Mouse (Mus musculus): ENCODE data around the gene Slc11a2. TPM values are rescaled to one million over a fixed set of nuclear protein-coding genes. Genes with fewer than 3 reads are reported as not detected.

The Slc11a2 gene
- total RNA-seq, 1 experiment from 2014 or later: 16.0 TPM

DNA sequence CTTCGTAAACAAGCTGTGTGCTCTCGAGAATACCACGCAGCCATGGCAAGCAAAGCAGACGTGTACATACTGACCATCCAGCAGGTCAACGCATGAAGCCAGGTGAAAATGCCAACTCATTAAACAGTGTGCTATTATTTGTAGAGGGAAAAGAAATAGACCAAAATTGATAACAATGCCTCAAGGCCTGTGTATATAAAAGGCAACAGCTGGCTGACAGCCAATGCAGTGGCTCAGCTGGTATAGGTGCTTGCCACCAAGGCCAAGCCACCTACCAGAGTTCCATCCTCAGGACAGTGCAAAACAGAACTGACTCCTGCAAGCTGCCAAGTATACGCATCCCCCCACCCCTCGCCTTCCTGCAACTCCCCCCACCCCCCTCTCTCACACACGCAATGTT is 9.2 kb downstream of the Slc11a2 start:
- no peak for ATAC-seq (replicated peaks in 1 of 2; ENCODE audit: insufficient read depth in 1 of 2, low FRiP score in 2 of 2, low TSS enrichment in 1 of 2, low read depth in 1 of 2, poor library complexity in 2 of 2, severe bottlenecking in 2 of 2)

DNA sequence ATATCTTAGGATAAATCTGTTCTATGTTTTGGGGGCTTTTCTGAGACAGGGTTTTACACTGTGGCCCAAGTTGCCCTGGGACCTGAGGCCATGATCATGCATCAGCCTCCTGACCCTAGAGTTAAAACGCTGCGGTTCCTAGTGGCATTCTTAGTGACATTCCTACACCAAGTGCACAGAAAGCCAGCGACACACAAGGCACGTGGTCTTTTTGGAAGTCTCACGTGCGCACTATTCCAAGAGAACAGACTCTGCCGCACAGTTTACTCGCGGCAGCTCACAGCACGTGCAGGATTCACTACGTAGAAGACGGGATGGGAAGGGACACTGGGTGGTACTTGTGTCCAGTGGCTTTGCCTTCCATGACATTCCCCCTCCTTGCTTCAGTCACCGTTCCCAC is 9.9 kb downstream of the Slc11a2 start:
- no peak for ATAC-seq (replicated peaks in 1 of 2; ENCODE audit: insufficient read depth in 1 of 2, low FRiP score in 2 of 2, low TSS enrichment in 1 of 2, low read depth in 1 of 2, poor library complexity in 2 of 2, severe bottlenecking in 2 of 2)

DNA sequence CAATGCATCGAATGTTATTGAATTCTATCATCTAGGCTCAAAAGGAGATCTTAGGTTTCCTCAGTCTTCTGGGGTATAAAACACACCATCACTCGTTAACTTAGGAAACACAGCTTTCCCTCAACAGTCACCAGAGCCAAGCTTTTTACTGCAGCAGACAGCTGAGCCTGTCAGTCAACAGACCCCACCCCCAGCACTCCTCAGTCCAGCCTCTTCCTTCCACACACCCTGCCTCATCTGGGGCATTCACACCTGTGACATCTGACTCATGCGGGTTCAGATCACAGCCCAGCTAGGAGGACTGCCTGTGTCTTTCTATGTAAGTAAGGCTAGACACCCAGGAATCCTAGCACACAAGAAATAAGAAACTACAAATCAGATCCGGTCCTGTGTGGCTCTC is 10.9 kb downstream of the Slc11a2 start:
- no peak for ATAC-seq (replicated peaks in 1 of 2; ENCODE audit: insufficient read depth in 1 of 2, low FRiP score in 2 of 2, low TSS enrichment in 1 of 2, low read depth in 1 of 2, poor library complexity in 2 of 2, severe bottlenecking in 2 of 2)

DNA sequence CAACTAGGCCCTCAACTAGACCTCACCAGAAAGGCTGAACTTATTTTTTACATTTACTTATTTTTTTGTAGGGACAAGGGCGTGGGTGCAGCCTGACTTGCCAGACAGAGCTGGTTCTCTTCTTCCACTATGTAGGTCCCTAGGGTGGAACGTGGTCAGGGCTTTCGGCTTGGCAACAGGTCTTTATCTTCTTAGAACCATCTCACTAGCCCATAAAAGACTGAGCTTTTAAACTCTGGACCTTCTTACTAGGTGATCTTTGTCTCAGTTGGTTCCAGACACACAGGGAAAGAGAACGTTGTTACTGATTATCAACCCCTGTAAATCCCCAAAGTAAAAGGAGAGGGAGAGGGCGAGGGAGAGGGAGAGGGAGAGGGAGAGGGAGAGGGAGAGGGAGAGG is 11.6 kb downstream of the Slc11a2 start:
- no peak for ATAC-seq (replicated peaks in 1 of 2; ENCODE audit: insufficient read depth in 1 of 2, low FRiP score in 2 of 2, low TSS enrichment in 1 of 2, low read depth in 1 of 2, poor library complexity in 2 of 2, severe bottlenecking in 2 of 2)

DNA sequence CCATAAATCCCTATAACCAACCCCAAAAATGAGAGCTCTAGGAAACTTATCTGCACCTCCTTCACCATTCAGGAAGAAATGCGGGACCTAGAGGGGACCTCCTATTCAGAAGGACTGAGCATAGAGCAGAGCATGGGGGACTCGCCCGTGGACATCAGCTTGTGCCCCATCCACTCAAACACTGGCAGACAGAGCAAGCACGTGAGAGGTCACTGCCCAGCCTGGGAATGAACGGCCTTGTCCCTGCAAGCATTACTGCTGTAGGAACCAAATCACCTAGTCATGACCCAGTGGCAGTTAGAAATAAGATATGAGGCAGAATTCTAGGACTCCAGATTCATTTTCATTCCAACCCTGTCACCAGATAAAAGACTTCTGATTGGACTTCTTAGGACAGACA is 13.1 kb downstream of the Slc11a2 start:
- ATAC-seq (replicated peaks in 1 of 2; ENCODE audit: insufficient read depth in 1 of 2, low FRiP score in 2 of 2, low TSS enrichment in 1 of 2, low read depth in 1 of 2, poor library complexity in 2 of 2, severe bottlenecking in 2 of 2): no peak

DNA sequence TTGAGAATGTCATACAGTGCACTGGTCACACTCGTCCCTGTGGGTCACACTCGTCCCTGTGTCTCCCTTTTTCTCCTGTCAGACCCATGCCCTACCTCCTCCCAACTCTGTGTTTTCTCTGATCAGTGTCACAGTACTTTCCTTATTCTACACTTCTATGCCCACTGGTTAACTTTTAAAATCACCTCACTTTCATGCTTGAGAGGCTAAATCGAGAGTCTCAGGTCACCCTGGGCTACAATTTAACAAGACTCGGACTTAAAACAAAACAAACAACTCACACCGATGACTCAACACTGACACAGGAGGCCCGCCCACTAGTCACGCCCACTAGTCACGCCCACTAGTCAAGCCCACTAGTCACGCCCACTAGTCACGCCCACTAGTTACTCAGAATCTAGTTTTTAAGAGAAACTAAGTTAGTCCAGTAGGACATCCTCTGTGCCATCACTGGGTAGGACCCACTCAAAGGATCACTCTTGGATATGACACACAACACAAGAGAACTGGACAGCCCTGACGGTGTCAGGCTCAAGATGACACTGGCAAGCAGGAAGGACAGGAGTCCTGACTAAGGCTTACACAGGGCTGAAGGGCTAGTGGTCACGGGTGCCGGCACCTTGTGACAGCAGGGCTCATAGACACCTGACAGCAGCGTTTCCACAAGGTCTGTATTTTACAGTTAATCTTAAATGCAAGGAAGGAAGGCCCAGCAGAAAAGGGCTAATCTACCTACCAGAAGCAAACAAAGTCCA is 13.8 kb downstream of the Slc11a2 start:
- ATAC-seq (replicated peaks in 1 of 2; ENCODE audit: insufficient read depth in 1 of 2, low FRiP score in 2 of 2, low TSS enrichment in 1 of 2, low read depth in 1 of 2, poor library complexity in 2 of 2, severe bottlenecking in 2 of 2): peak; percentile 29 to 57; a peak in 1 of 4 replicates

DNA sequence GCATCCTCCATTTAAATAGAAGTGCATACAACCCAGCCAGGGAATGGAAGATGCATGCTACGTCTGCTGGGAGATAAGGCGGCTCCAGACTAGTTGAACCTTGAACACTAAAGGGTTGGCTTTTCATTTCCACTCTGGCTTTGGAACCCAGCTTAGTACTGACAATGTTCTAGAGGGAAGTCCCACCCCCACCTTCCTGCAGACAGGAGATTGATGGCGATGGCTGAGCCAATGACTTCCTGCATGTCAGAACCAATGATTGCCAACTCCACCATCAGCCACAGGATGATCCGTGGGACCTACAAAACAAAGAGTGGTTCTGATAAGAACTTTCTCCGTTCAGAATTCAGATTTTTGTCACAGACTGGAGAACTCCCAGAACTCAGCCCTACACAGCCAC is 18.8 kb downstream of the Slc11a2 start:
- no peak; a peak in 1 of 4 replicates for ATAC-seq (replicated peaks in 1 of 2; ENCODE audit: insufficient read depth in 1 of 2, low FRiP score in 2 of 2, low TSS enrichment in 1 of 2, low read depth in 1 of 2, poor library complexity in 2 of 2, severe bottlenecking in 2 of 2)

DNA sequence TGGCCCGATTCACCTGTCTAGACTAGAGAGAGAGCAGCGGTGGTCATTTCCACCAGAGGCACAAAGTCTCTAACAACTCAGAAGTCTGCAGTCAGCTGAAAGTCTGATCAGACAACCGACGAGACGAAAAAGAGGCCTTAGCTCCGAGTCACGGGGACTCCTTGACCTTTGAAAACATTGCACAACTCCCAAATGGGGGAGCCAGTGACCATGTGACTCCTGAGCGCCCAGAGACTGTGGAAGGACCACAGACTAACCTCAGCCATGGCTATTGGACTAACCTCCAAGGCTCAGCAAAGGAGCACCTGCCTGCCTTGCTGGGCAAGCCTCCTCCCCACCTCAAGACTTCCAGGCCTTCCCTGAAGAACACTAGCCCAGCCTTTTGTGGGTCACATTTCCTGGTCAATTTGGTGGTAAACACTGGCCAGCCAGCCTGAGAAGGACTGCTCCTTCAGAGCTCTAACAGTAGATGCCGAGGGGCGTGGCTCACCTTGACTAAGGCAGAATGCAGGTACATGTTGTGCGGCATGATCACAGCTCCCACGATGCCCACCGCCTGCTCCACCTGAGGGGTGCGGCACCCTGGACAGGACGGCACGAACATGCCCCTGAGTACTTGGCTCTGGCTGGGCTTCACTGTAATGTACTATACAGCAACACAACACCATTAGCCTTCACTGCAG is 21.4 kb downstream of the Slc11a2 start:
- ATAC-seq (replicated peaks in 1 of 2; ENCODE audit: insufficient read depth in 1 of 2, low FRiP score in 2 of 2, low TSS enrichment in 1 of 2, low read depth in 1 of 2, poor library complexity in 2 of 2, severe bottlenecking in 2 of 2): no peak

DNA sequence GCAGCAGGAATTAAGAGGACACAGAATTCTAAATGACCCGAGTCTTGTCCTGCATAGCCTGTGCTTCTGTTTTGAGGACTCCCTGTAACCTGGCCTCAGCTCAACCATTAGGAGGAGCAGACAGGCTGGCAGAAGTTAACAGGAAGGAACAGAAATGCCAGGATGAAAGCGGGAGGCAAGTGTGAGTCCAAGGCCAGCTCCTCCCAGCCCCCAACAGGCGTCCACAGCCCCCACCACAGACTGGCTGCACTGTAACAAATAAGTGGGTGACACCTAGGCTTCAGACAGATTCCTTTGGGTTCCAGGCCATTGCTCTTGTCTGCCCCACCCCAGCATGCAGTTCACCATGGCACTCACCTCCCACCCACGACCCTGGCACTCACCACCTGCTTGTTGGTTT is 22.1 kb downstream of the Slc11a2 start:
- ATAC-seq (replicated peaks in 1 of 2; ENCODE audit: insufficient read depth in 1 of 2, low FRiP score in 2 of 2, low TSS enrichment in 1 of 2, low read depth in 1 of 2, poor library complexity in 2 of 2, severe bottlenecking in 2 of 2): no peak

DNA sequence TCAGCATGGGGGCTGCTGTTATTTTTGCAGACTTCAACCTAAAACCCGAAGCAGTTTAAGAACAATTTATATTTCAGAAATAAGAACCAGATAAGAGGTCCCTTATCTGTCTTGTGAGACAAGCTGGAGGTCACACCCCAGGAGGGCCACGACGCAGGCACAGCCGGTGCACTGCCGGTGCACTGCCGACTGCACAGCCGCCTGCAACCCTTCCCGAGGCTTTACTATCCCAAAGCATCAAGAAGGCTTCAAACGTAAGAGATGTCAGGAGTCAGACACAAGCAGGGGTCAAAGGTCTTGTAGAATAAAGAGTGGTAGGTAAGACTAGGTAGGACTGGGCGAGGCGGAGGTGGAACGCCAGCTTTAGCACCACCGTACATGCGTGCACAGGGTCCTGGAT is 22.5 kb downstream of the Slc11a2 start:
- no peak for ATAC-seq (replicated peaks in 1 of 2; ENCODE audit: insufficient read depth in 1 of 2, low FRiP score in 2 of 2, low TSS enrichment in 1 of 2, low read depth in 1 of 2, poor library complexity in 2 of 2, severe bottlenecking in 2 of 2)

DNA sequence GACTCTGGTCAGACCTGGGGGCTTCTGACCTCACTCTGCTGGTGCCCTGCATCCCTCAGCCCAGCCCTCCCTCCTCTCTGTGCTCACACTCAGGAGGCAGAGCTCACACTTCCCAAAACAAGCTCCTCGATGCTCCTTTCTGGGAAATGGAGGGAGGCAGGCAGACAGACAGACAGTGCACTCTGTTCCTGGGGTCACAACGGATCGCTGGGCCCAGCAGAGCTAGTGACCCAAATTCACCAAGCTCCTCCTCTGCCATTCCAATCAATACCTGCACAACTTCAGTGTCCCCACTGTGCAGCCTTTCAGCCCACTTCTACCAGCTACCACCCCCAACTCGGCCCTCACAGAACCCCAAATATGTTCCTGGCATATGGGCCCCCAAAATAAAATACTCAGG is 23.1 kb downstream of the Slc11a2 start:
- no peak for ATAC-seq (replicated peaks in 1 of 2; ENCODE audit: insufficient read depth in 1 of 2, low FRiP score in 2 of 2, low TSS enrichment in 1 of 2, low read depth in 1 of 2, poor library complexity in 2 of 2, severe bottlenecking in 2 of 2)

DNA sequence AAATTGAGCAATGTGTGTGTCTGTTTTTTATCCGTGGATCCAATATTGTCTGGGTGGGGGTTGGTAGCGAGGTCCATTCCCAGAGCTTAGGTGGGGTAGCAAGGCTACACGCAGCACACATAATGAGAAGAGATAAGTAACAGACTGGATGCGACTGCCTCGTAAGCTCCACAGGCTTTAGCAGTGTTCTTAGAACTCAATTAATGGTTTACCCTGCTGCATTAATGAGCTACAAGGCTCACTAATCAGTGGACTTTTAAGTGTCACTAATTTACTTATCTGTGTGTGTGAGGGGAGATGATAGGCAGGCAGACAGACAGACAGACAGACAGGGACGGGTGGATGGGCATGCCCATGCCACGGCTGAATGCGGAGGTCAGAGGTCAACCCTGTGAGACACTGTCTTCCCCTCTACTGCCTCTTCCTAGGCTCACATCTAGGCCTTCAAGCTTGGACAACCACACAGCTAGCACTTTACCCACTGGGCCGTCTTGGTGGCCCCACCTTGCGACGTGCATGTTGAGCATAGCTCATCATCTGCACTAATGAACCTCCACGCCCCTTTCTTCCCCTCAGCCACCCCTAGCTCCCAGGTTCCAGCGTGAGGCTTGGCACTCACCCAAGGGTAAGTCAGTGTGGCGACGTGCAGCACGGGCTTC is 24.2 kb downstream of the Slc11a2 start:
- no peak for ATAC-seq (replicated peaks in 1 of 2; ENCODE audit: insufficient read depth in 1 of 2, low FRiP score in 2 of 2, low TSS enrichment in 1 of 2, low read depth in 1 of 2, poor library complexity in 2 of 2, severe bottlenecking in 2 of 2)

DNA sequence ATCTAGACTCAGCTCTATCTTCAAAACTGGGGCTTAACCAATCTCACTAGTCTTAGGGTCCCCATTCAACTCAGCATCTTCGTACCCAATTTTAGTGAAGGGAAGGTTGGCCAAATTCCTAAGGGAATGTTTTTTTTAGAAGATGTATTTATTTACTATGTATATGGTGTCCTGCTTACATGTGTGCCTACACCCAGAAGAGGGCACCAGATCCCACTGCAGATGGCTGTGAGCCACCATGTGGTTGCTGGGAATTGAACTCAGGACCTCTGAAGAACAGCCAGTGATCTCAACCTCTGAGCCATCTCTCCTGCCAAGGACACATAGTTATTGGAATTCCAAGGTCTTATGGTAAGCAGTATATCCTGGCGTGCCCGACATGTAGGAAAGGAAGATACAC is 29.3 kb downstream of the Slc11a2 start:
- no peak for ATAC-seq (replicated peaks in 1 of 2; ENCODE audit: insufficient read depth in 1 of 2, low FRiP score in 2 of 2, low TSS enrichment in 1 of 2, low read depth in 1 of 2, poor library complexity in 2 of 2, severe bottlenecking in 2 of 2)

DNA sequence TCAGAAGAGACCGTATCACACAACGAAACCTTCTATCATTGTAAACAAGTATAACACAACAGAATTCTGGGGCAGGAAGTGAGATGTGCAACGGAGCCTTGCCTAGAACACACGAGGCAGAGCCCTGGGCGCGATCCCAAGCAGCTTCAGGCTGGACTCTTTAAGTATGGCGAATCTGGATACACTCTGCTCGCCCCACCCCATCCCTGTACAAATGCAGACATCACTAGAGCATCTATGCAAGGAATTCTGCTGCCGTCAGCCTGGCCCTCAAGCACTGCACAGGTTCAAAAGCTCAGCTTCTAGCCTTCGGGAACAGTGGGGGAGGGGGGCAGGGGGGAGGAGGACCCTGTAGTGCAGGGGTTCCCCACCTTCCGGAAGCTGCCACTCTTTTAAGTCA is 31.9 kb downstream of the Slc11a2 start:
- no peak for ATAC-seq (replicated peaks in 1 of 2; ENCODE audit: insufficient read depth in 1 of 2, low FRiP score in 2 of 2, low TSS enrichment in 1 of 2, low read depth in 1 of 2, poor library complexity in 2 of 2, severe bottlenecking in 2 of 2)

DNA sequence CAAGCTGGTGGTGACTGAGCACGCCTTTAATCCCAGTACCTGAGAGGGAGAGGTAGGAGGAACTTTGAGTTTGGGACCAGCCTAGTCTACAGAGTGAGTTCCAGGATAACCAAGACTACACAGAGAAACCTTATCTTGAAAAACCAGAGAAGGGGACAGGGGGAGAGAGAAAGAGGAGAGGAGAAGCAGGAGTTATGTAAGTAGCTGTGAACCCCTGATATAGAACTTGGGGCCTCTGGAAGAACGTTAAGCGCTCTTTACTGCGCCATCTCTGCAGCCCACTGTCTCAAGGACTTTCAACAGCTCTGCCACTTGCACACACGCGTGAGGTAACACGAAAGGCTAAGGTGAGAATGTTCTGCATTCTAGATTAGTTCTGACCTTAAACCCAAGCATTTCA is 33.3 kb downstream of the Slc11a2 start:
- ATAC-seq (replicated peaks in 1 of 2; ENCODE audit: insufficient read depth in 1 of 2, low FRiP score in 2 of 2, low TSS enrichment in 1 of 2, low read depth in 1 of 2, poor library complexity in 2 of 2, severe bottlenecking in 2 of 2): no peak

DNA sequence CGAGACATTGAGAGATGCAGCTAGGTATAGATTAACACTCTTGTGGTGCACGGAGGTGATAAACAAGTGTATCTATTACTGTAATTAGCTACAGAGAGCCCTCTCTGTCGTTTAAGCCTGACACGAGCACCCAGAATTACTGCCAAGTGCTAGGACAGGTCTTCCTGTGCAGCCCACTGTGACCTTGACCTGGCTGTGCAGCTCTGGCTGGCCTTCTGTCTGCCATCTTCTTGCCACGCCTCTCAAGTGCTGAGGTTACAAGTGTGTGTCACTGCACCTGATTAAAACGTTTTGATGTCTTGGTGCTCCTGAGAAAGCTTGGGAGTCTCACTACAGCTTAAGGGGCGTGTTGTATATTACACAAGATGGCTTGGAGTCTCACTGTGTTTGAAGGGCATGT is 33.8 kb downstream of the Slc11a2 start:
- ATAC-seq (replicated peaks in 1 of 2; ENCODE audit: insufficient read depth in 1 of 2, low FRiP score in 2 of 2, low TSS enrichment in 1 of 2, low read depth in 1 of 2, poor library complexity in 2 of 2, severe bottlenecking in 2 of 2): no peak

DNA sequence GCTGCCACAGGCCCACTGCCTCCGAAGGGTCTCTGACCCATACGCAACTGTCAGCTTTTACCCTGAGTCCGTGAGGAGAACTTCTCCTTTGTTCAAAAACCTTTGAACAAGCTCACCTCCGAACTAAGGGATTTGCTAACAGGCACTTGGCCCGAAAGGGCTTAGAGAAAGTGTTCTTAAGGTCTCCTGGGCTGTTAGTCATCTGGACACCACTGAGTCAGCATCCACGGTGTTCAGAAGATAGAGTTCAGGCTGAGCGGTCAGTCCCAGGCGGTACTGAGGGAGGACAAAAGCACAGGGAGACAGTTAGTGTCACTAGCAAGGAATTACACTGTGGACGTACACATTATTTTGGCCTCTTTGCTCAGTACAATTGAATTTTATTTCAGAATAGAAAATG is 36.0 kb downstream of the Slc11a2 start:
- 0 out of 4 replicates have a peak, but pooled peaks of 1 of the 2 experiments have one; percentile 6 for ATAC-seq (replicated peaks in 1 of 2; ENCODE audit: insufficient read depth in 1 of 2, low FRiP score in 2 of 2, low TSS enrichment in 1 of 2, low read depth in 1 of 2, poor library complexity in 2 of 2, severe bottlenecking in 2 of 2)

DNA sequence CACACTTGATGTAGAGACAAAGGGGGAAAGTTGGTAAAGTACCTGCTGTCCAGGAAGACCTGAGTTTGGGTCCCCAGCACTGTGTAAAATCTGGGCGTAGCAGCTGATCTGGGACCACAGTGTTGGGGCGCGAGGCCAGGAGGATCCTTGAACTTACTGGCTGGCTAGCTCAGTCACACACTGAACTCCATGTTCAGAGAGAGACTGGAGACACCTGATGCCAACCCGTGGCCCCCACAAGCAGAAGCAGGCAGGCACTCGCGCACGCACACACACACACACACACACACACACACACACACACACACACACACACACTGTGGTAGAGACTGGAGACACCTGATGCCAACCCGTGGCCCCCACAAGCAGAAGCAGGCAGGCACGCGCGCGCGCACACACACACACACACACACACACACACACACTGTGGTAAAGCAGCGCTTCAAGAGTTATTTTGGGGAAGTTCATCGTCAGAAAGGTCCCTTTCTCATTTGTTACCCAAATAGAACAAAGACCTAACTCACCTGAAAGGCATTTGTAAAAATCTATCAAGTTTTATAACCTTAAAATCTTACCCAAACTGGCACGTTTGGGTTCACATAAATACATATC is 36.5 kb downstream of the Slc11a2 start:
- peak; percentile 51 to 68 for ATAC-seq (replicated peaks in 1 of 2; ENCODE audit: insufficient read depth in 1 of 2, low FRiP score in 2 of 2, low TSS enrichment in 1 of 2, low read depth in 1 of 2, poor library complexity in 2 of 2, severe bottlenecking in 2 of 2)

All from hematopoietic stem cell, adult 5-6 weeks (primary cell).